Mouse (Mus musculus): ENCODE measurements around the gene Pik3r5. TPM values are rescaled to one million over a fixed set of nuclear protein-coding genes. Genes with fewer than 3 reads are reported as not detected.

Gene Pik3r5
- total RNA-seq, 1 experiment from 2014 or later: 0.67 TPM

DNA sequence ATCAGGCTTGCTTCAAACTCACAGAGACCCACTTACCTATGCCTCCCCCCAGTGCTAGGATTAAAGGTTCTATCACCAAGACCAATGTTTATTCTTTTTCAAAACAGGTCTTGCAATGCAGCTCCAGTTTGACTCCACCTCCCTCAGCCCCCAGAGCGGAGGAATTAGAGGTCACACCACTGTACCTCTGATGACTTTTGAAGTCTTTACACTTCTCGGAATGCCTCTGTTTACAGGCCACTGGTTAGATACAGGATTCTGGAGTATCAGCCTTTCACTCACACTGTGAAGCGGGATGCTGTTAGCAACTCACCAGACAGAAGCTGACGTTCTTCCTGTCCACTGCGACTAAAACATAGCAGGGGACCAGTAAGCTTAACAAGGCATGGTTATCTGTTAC is 30.5 kb upstream of the Pik3r5 start:
- no peak for DNase-seq

DNA sequence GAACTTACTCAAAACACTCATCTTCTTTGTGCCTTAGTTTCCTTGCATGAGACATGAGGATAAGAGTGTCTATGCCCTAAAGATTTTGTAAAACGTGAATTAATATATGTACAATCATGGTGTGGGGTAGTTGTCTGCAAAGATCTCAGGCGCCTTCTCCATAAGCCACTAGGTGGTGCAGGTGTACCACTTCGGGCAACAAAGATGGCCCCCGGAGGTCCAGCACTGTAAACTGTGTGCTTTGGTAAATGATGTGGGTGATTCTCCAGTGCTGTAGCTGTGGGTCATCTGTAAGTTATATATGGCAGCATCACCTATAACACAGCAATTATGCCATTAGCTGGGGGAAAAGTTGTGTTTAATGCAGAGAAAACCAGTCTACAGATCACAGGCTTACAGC is 27.7 kb upstream of the Pik3r5 start:
- DNase-seq: no peak

DNA sequence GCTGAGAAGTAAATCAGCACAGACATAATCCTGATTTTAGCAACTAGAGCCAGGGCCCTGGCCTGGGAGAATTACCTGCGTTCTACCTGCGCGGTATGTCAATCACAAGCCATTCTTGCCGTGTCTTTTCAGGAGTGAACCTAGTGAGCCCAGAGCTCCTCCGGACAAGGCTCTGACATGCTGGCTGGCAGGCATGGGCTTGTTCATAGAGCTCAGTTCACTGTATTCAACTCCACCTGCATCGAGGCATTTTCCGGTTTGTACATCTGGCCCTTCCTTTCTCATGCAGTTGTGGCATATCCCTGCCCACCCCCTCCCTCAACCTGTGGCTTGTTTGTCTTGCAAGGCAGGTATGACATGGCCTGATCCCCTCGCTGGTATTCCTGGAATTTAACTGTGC is 26.3 kb upstream of the Pik3r5 start:
- DNase-seq: no peak

DNA sequence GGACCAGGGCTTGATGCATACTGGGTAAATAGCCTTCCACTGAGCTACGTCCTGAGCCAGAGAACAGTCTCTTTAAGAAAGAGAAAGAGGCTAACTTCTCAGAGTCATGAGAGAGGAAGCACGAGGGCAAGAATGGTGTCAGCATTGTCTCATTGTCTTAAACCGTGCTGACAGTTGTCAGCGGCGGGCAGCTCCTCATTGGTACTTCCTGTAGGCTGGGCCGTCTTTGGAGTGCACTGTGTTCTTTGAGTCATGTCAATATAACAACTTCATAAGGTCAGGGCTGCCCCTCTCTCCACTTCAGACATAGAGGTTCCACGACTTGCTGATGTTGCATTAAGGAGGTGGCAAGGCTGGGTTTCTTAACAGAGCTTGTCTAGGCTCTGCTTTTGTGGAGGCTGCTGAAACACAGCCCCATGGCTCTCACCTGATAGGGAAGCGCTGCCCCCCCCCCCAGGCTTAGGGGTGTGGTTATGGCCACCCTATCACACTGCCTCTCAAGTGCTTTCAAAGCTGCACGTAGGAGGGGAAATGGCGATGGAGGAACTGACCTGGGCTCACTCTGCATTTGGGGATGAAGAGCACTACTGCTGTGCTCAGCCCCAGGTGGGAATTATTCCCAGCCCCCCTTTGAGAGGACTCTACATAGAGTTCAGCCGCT is 24.5 kb upstream of the Pik3r5 start:
- DNase-seq: no peak

DNA sequence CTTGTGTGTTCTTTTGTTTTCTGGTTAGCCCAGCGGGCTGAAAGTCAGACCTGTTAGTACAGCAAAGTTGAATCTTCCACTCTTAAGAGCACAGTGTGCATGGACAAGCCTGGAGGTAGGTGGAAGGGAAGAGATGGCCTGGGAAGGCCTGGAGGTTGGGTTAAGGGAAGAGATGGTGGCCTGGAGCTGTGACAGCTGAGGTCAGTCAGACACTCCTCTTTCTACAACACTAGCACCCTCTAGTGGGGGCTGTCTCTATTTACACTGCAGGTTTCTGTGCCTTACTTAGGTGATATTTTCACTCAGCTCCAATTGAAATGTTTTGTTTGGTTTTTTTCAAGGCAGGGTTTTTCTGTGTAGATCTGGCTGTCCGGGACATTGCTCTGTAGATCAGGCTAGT is 23.8 kb upstream of the Pik3r5 start:
- peak; percentile 86 for DNase-seq

DNA sequence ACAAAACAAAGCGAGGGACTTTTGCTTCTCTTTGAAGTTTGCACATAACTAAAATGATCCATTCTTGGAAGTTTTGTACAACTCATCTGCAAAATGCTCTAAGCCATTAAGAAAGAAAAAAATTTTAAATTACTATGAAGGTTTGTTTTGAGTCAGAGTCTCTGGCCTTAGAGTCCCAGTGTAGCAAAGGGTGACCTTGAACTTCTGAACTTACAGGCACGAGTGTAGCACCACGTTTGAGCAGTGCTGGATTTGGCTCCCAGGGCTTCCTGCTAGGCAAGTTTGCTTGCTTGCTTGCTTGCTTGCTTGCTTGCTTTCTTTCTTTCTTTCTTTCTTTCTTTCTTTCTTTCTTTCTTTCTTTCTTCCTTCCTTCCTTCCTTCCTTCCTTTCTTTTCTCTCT is 14.9 kb upstream of the Pik3r5 start:
- peak; percentile 45 for DNase-seq

DNA sequence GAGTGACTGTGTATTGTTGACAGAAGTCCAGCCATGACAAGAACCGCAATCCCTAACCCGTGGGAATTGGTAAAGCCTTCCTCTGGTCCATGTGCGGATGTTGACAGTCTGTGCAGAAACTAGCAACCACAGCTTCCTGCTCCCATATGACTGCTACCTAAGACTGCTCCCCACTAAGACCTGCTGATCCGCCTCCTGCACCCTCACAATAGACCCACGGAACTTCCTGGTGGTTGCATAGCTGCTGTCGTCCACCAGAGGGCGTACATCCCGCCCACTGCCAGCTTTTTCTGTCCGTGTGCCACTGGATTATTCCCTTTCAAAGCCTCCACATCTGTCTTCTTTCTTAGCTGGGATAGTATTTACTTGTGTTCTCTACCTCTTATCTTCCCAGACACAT is 14.1 kb upstream of the Pik3r5 start:
- DNase-seq: peak; percentile 58

DNA sequence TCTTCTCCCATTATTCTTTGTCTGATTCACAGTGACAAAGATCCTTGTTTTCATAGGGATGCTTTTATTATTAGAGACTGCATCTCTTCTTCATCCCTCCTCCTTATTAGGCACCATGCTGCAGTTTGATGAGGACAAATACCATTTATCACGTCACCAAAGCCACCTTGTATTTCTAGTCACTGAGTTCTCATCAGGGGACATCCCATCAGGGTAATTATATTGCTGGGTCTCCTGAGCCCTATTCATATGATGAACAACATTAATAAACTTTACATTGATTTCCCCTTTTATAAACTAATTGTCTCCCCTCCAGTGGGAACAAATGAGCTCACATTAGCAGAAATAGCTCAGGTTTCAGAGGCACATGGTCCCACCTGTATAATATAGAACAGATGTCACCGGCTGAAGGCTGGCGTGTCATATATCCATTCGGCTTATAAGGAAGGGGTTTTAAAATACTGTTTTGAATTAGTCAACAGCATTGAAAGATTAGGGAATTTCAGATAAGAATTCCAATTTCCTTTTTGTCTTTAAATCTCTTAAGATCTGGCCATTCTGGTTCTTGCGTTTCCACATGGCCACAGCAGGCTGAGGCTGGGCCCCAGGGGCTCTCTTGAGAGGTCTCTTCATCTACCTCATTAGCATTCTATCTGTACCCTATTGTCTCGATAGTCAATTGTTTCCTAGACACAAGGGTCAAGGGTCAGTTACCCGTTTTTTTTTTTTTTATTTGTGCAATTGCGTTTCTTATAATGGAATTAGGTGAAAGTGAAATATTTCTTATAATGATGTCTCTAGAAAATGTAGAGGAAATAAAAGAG is 6.2 kb upstream of the Pik3r5 start:
- DNase-seq: no peak

DNA sequence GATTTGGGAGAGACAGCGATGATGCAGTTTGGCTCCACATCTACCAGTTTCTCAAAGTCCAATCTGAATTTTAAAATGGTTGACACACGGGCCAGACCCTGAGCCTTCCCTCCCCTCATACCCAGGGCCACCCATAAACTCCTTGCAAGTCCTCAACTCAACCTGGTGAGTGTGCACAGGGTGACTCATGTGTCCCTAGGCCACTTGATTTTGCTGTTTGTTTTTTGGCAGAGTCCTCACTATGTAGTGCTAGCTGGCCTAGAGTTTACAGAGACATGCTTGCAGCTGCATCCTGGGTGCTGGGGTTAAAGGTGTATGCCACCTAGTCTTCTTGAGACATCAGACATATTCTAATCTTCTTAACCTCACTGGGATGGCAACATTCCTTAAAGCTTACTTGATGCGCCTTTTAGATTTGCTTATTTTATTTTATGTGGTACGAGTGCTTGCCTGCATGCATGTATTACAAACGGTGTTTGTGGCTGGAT is 4.8 kb upstream of the Pik3r5 start:
- peak; percentile 38 for DNase-seq

DNA sequence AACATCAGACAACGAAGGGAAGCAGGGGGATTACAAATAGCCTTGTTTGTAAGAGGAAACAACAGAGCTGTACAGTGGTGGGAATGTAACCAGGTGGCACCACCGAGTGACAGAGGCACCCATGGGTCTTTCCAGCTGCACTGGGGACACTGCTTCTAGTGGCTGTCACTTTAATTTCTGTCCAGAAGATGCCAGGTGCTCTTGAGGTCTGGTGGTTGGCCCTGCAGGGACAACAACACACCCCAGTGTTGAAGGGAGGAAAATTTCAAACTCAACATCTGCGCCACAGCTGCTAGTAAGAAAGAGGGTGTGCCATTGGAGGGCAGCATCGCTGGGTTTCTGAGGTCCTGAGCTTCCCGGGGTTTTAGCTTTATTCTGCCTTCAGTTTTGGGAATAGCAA is 1.3 kb upstream of the Pik3r5 start:
- no peak for DNase-seq

DNA sequence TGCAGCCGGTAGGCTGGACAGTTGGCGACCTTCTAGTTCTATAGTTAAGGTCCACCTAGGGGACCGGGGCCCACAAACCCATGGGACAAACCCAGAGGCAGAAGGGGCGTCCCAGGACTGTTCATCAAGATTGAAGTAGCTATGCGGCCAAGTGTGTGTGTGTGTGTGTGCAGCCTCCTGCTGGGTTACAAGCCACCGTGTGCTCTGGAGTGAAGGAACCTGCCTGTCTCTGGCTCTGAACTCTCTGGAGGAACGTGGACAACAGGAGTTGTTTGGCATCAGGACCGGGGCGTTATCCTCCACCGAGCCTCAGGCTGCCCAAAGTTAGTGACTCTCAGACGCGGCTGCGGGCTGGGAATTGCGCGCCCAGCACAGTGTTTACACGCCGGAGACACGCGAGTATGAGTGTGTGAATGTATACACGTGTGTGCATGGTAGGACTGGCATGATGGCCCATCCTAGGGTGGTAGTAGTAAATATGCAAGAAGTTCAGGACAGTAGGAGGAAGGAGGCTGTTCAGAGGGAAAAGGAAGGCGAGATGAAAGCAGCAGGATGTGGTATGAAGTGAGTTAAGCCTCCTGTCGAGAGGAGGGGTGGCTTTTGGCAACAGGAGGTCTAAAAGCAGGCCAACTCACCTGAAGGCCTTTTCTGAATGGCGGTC is 570 bp downstream of the Pik3r5 start:
- no peak for DNase-seq

DNA sequence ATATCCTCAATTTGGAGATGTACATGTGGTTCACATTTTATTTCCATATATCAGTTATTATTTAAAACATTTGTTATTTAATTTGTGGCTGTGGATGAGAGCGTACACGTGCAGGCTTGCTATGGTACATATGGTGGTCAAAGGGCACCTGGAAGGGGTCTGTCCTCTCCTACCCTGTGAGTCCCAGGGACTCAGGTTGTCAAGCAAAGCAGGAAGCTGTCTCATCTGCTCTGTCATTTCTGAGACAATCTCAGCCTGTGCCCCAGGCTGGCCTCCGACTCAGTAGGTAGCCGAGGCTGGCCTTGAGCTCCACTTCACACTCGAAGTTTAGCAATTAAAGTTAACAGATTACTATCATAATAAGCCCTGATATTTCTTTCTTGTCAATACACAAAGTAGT is 1.6 kb downstream of the Pik3r5 start:
- DNase-seq: no peak

DNA sequence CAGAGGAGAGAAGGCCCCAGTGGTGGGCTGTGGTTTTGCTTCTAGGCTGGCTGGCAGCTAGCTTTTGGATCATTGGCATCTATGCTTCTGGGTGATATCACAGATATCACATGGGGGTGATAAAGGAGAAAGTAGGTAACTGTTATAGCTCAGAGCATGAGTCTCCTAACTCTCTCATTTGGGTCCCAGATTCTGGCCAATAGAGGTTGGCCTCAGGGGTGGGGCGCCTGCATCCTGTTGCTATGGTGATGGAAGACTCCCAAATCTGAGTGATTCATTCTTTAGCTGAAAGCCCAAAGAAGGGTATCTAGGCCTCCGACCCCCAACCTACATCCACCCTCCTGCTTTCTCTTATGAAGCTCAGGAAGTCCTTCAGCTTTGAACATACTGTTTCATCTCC is 2.8 kb downstream of the Pik3r5 start:
- no peak for DNase-seq

DNA sequence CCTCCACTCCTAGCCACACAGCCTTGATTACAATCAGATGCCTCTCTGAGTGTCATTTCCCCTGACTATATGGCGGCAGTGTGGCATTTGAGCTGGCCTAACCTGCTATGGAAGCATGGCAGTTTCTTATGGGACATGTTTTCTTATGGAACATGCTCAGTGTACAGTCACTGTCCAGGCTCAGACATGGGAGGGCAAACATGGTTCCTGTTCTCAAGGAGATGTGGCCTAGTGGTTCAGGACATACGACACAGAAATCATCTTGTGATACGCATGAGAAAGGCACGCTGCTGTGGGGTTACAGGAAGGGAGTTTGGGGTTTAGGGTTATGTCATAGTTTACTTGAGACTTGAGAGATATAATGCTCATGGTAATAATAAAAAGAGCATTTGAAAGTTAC is 3.7 kb downstream of the Pik3r5 start:
- DNase-seq: no peak

DNA sequence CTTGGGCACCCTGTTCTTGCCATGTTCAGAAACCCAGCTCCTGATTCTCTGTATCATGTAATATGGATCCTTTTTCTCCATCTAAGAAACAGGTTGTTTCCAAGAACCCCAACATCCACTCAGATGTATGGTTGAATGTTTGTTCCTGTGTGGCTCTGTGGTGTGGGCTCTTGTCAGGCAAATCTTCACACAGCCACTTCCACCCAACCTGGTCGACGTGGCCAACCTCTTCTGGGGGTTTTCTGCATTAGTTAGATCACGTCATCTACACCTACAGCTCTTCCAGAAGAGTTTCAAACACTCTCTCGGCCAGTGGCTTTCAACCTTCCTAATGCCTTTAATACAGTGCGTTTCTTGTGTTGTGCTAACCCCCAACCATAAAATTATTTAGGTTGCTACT is 4.5 kb downstream of the Pik3r5 start:
- no peak for DNase-seq

DNA sequence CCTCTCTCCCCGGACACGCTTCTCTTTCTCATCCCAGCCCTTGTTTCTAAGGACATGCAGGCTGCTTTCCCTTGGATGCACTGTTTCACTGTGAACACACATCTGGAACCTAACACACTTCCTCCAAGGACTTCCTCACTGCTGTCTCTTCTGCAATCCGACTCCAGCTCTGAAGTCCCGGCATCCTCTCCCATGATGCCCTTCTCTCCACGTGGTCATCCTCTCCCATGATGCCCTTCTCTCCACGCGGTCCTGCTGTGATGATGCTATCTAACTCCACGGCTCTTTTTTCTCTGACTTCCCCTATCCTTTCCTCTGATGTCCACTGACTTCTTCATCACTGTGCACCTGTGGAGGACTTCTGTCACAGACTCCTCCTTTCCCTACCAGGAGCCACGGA is 8.2 kb downstream of the Pik3r5 start:
- no peak for DNase-seq

DNA sequence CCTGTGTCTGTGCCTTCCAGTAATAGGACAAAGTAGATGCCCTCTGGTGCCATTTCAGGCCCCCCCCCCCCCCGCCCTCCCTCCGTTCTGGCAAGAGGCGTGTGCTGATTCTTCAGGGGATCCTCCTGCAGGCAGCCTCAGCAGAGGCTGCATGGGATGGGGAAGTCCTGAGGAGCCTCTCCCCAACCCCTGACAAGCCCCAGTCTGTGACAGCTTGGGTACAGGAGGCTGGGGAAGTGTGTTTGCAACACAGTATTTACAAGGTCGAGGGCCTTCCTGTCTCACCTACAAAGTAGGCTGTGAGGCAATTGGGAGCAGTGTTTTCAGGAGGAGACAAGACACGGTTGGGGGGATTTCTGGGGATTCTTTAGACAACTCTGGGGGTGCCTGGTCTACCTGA is 9.0 kb downstream of the Pik3r5 start:
- no peak for DNase-seq

DNA sequence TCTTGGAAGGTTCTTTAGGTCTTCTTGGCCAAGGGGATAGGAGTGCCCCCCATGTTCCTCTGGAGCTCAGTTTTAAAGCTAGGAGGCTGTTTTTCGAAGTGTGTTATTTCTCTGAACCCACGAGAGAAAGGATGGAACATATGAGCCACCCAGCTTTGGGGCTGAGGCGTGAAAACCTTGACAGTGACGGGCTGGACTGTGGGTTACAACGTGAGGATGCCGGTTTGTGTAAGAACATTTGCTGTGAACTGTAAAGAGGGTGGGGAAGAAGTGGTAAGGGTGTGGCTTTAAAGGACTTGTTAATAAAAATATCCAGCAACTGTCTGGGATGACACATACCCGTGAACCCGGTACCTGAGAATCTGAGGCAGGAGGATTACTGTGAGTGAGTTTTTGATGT is 10.4 kb downstream of the Pik3r5 start:
- no peak for DNase-seq

DNA sequence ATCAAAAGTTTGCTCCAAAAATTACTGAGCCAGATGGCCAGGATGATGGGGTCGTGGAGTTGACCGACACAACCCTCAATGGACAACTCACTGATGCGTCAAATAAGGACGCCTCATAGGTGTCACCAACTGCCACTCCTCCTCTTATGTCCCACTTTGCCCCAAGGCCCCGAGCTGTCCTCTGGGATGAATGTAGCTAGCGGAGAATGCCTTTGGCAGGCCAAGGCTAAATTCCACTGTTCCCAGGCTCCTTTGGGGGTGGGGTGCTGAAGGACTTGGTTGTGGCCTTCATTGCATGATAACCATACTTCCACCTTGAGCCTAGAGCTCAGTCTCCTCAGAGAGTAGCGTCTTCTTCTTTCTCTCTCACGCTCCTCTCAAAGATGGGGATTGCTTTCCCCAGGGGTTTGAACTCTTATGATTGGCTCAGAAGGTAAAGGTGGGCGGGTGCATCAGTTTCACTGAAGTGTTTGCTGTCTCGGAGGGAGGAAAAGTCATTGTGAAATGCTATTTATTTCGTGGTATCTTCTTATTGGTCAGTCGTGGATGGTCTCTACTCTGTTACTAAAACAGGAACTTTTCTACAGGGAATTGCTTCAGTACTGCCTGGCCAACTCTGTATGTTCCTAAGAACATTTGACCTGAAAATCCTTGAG is 11.2 kb downstream of the Pik3r5 start:
- peak; percentile 49 for DNase-seq

DNA sequence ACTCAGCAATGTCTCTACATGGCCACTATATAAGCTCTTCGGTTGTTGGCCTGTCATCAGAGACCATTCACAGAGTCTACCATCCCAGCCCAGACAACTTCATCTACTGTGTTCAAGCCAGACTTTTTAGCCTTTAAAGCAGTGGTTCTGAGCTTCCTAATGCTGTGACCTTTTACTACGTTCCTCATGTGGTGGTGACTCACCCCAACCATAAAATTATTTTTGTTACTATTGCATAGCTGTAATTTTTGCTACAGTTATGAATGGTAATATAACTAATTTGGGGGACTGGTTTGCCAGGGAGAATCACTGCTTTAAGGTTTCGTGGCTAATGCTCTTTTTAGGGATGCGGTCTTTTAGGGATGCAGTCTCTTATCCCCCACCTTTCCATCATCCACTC is 14.0 kb downstream of the Pik3r5 start:
- no peak for DNase-seq

DNA sequence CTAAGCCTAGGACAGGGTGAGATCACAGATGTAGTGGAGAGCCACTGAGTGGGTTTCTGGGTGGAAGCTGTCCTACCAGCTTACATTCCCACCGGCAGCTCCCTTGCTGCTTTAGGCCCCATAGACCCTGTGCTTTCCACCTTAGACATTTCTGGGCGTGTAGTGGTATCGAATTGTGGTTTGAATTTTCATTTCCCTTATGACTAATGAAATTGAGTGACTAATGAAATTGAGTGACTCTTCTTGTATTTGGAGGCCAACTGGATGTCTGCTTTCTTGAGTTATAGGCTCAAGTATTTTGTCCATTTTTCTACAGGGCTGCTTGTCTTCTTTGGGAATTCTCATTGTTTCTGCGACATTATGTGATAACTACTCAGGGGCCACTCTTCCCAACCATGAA is 14.6 kb downstream of the Pik3r5 start:
- no peak for DNase-seq

DNA sequence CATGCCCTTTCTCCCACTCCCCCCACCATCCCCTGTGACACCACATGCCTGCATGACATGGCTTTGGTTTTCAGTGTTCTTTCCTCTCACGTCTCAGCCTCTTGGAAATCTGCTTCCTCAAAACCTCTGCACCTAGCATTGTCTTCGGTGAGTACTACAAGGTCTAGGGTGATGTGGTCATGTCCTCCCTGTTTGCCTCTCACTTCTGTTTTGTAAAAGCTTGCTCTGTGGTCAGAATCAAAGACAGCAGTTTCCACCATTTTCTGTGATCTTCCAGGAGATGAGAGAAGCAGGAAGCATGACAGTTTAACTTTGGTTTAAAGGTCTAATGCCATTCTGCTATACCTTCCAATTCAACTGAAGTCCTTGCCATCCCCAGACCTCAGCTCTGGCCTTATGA is 15.3 kb downstream of the Pik3r5 start:
- DNase-seq: no peak

DNA sequence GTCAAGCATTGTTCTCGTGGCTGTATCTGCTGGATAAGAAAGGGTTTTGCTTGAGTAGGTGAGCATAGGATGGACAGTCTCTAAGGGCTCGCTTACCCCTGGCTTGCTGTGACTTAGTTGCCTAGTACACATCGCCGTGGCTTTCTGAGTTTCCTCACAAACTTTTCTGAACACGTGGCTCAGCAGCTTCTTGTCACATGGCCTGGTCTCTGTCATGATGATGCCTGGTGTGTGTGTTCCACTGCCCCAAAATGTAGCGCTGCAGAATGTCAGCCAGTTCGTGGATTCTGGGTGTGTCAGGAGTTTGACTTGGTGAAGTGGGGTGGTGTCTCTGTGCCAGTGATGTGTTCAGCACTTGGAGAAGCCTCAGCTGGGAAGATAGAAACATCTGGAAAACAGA is 16.4 kb downstream of the Pik3r5 start:
- no peak for DNase-seq

Measured in adrenal gland, postnatal 14 days (tissue).